Mouse (Mus musculus): ENCODE measurements around the gene Dip2c. TPM values are rescaled to one million over a fixed set of nuclear protein-coding genes. Genes with fewer than 3 reads are reported as not detected.

Dip2c gene
- total RNA-seq (2021) = 10 to 100 TPM; 71.6 TPM
- long read RNA-seq, experiment 1, partial matches to known transcripts = 11 of 17 reads
- long read RNA-seq, experiment 1, other reads (novel, unspliced or antisense) = 6 of 17 reads
- long read RNA-seq, experiment 2, partial matches to known transcripts = 5 of 18 reads
- long read RNA-seq, experiment 2, other reads (novel, unspliced or antisense) = 13 of 18 reads

GRCm38 (mm10) chr13:9276322-9276855 is at the start of gene Dip2c:
TSS of gene Dip2c (plus strand) at chr13:9276528.
- intact Hi-C loops (cut with DNase I) = loop anchor here (2.0 to 5.0 kb wide), 2 partner anchors 84 to 190 kb away; no protein-coding TSS in a partner anchor
- DNase-seq (ENCODE audit: low spot score in 2 of 2) = peak; percentile 86 to 87

- intact Hi-C loops (cut with DNase I) = no loop called here
- DNase-seq (ENCODE audit: low spot score in 2 of 2) = no peak
Observed at GRCm38 (mm10) chr13:9227078-9227477, 49.2 kb upstream of the Dip2c start.

GRCm38 (mm10) chr13:9237495-9237894 is 38.8 kb upstream of the Dip2c start:
- no peak for DNase-seq (ENCODE audit: low spot score in 2 of 2)
- intact Hi-C loops (cut with DNase I) = no loop called here

GRCm38 (mm10) chr13:9239127-9239526 is 37.2 kb upstream of the Dip2c start:
- intact Hi-C loops (cut with DNase I) = no loop called here
- DNase-seq (ENCODE audit: low spot score in 2 of 2) = no peak

GRCm38 (mm10) chr13:9239631-9240236 is 36.6 kb upstream of the Dip2c start:
- intact Hi-C loops (cut with DNase I) = loop anchor here (10.0 kb wide), 1 partner anchor 45 kb away; no protein-coding TSS in a partner anchor
- peak; percentile 71 to 80 for DNase-seq (ENCODE audit: low spot score in 2 of 2)

DNA sequence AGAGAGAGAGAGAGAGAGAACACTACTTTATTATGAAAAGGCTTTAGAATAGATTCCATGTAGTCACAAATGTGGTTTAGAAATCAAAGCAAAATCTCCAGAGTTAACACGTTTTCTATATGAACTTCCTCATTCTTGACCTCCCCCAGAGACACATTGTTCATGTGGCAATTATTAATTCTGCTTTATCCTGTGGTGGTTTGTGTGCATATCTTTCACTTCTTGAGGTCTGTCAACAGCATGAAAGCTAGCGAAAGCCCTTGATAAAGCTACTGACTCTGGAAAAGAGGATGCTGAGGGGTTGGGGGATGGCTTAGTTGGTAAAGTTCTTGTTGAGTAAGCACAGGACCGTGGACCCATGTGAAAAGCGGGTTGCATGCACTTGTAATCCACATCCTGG is 14.6 kb upstream of the Dip2c start:
- intact Hi-C loops (cut with DNase I) = no loop called here
- no peak for DNase-seq (ENCODE audit: low spot score in 2 of 2)

GRCm38 (mm10) chr13:9265516-9265915 is 10.8 kb upstream of the Dip2c start:
- intact Hi-C loops (cut with DNase I) = no loop called here
- no peak for DNase-seq (ENCODE audit: low spot score in 2 of 2)

GRCm38 (mm10) chr13:9276856-9277620 is 710 bp downstream of the Dip2c start:
- intact Hi-C loops (cut with DNase I) = loop anchor here (2.0 to 5.0 kb wide), 2 partner anchors 85 to 190 kb away; no protein-coding TSS in a partner anchor
- DNase-seq (ENCODE audit: low spot score in 2 of 2) = peak; percentile 44 to 55

GRCm38 (mm10) chr13:9277621-9277960 is 1.3 kb downstream of the Dip2c start:
- DNase-seq (ENCODE audit: low spot score in 2 of 2) = peak; percentile 15 to 16
- intact Hi-C loops (cut with DNase I) = loop anchor here (2.0 to 5.0 kb wide), 2 partner anchors 85 to 189 kb away; no protein-coding TSS in a partner anchor

DNA sequence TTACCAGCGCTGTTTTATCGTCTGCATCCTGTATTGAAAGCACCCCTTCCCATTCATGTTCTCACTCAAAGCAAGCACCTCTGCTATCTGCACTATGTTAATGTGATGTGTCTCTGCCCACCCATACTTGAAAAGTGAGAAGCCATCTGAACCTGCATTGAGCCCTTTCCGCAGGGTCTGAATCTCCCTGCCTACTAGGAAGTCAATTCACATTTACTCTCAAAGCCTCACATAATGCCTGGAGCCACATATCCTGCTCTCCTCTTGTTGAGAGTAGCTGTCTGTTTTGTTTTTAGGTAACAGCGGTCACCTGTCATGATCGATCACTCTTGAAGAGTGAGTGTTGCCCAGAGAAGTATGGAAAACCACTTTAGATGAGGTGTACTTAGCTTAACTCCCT is 2.3 kb downstream of the Dip2c start:
- DNase-seq (ENCODE audit: low spot score in 2 of 2) = no peak
- intact Hi-C loops (cut with DNase I) = loop anchor here (5.0 kb wide), 1 partner anchor 86 kb away; no protein-coding TSS in a partner anchor

DNA sequence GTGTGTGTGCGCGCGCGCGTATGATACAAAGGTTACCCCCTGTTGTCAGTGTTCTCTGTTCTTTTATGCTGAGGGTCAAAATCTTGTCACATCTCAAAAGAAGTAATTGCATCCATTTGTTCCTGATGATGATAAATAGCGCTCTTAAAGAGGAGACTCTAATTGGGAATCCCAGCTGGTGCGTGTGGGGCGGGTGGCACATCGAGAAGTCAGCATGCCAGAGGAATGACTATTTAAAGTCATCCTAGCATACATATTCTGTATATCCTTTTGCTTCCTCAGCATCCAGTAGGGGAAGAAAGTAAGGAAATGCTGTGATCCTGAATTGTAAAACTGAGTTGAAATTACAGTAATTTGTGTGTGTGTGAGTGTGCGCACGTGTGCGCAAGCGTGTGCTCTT is 6.7 kb downstream of the Dip2c start:
- intact Hi-C loops (cut with DNase I) = no loop called here
- DNase-seq (ENCODE audit: low spot score in 2 of 2) = peak; percentile 23 to 25

- intact Hi-C loops (cut with DNase I) = no loop called here
- DNase-seq (ENCODE audit: low spot score in 2 of 2) = no peak
Observed at GRCm38 (mm10) chr13:9289916-9290315, 13.6 kb downstream of the Dip2c start.

GRCm38 (mm10) chr13:9296285-9296684 is 20.0 kb downstream of the Dip2c start:
- intact Hi-C loops (cut with DNase I) = no loop called here
- DNase-seq (ENCODE audit: low spot score in 2 of 2) = no peak

- intact Hi-C loops (cut with DNase I) = no loop called here
- no peak for DNase-seq (ENCODE audit: low spot score in 2 of 2)
Observed at GRCm38 (mm10) chr13:9297266-9297665, 20.9 kb downstream of the Dip2c start.

DNA sequence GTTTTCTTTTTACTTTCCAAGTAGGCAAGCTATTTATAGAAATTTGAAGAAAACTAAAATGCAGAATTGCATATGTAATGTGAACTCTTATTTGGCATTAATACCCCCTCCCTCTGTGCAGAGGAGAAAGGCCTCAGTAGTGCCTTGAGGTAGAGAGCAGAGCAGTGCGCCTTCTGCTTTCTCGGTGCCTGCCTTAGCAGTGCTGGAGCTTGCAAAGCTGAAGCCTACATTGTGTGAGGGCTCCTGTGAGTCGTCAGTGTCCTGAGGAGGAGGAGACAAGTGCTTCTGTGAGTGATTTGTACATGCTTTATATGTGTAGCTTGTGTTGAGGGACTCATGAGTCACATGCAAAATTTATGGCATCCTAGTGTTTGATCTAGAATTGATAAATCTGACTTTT is 21.4 kb downstream of the Dip2c start:
- intact Hi-C loops (cut with DNase I) = no loop called here
- DNase-seq (ENCODE audit: low spot score in 2 of 2) = no peak

DNA sequence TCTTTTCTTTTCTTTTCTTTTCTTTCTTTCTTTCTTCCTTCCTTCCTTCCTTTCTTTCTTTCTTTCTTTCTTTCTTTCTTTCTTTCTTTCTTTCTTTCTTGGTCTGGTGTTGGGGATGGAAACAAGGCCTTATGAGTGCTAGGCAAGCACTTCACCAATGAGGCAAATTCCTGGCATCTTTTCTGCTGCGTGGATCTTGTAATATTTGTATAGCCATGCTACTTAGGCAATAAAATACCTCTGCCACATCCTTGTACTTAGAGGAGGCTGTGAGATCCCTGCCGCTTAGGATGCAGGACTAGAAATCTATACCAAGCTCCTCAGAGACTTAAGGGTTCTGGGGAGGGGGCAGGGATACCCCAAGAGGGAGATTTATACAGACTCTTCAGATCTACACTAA is 23.3 kb downstream of the Dip2c start:
- no peak for DNase-seq (ENCODE audit: low spot score in 2 of 2)
- intact Hi-C loops (cut with DNase I) = no loop called here

- intact Hi-C loops (cut with DNase I) = no loop called here
- no peak for DNase-seq (ENCODE audit: low spot score in 2 of 2)
Observed at GRCm38 (mm10) chr13:9308863-9309262, 32.5 kb downstream of the Dip2c start.

- no peak for DNase-seq (ENCODE audit: low spot score in 2 of 2)
- intact Hi-C loops (cut with DNase I) = no loop called here
Observed at GRCm38 (mm10) chr13:9310806-9311205, 34.5 kb downstream of the Dip2c start.

DNA sequence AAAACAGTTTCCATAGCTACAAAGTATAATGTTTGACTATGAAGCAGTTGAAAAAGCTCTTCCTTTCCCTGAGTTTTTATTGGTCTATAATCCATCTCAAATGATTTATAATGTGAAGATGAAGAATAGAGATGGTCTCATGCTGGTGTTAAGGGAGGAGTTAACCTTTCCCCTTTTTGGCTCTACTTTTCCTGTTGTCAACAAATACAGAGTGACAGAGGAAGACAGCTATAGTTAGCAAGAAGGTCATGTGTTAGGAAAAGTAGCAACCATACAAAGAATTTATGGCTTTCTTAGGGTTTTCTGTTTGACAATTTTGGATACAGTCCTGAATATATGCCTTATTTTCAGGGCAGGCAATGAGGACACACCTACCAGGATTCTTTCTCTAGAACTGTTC is 36.6 kb downstream of the Dip2c start:
- intact Hi-C loops (cut with DNase I) = no loop called here
- no peak for DNase-seq (ENCODE audit: low spot score in 2 of 2)

DNA sequence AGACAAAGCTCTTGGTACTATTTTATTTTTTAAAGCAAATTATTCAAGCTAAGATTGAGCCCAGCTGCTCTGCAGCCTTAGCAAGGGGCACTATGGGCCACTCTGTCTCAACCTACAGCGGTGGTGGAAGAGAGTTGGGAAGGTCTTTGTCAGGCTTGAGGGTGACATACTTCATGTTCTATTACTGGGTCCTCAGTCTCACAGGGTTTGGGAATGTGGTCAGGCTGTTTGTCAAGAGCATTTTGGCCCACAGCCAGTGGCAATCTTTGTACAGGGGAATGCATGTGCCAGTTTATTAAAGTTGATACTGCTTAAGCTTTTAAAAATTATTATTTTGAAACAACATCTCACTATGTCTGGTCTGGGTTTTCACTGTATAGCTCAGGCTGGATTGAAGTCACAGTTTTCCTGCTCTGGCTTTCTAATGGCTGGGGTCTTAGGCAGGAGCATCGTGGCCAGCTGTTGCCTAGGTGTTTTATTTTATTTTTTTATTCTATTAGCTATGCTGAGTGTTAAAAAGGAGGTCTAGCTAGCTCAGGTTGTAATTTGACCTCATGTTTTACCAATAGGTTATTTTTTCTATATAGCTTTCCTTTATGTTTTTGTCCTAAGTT is 37.9 kb downstream of the Dip2c start:
- DNase-seq (ENCODE audit: low spot score in 2 of 2) = no peak
- intact Hi-C loops (cut with DNase I) = no loop called here
